Mouse (Mus musculus) myocyte (in vitro differentiated cells): ENCODE measurements around the gene Lrrc59. TPM values are rescaled to one million over a fixed set of nuclear protein-coding genes. Genes with fewer than 3 reads are reported as not detected.

Experiments
- H3K27me3 ChIP-seq: one replicate; pipeline ENCODE4 v1.6.1; 2011; ENCODE audit not compliant: control insufficient read depth, insufficient read depth, insufficient read length
- H3K36me3 ChIP-seq: one replicate; pipeline ENCODE4 v1.6.1; 2011; ENCODE audit not compliant: control insufficient read depth, insufficient read depth
- H3K4me2 ChIP-seq: one replicate; pipeline ENCODE4 v1.6.1; 2011; ENCODE audit warnings: low read depth, control low read depth
- H3K4me3 ChIP-seq: one replicate; pipeline ENCODE4 v1.5.1; 2011; ENCODE audit warnings: mild to moderate bottlenecking, control low read depth, moderate library complexity
- H3K79me2 ChIP-seq: one replicate; pipeline ENCODE4 v1.6.1; 2011; ENCODE audit not compliant: control insufficient read depth, insufficient read depth
- H3ac ChIP-seq: one replicate; pipeline ENCODE4 v1.6.1; 2011; ENCODE audit not compliant: control insufficient read depth, insufficient read length
- CEBPB ChIP-seq: IDR thresholded peaks from 2 replicates; pipeline ENCODE4 v1.6.1; 2011; ENCODE audit warnings: mild to moderate bottlenecking, moderate library complexity; ENCODE audit not compliant: poor library complexity, insufficient read depth, severe bottlenecking
- E2F4 ChIP-seq: IDR thresholded peaks from one replicate; pipeline ENCODE4 v1.6.1; 2011; ENCODE audit warnings: mild to moderate bottlenecking, control low read depth, moderate library complexity; ENCODE audit not compliant: insufficient read depth
- MAX ChIP-seq: IDR thresholded peaks from one replicate; pipeline ENCODE4 v1.6.1; 2011; ENCODE audit warnings: low read depth, mild to moderate bottlenecking, control low read depth
- MYOD1 ChIP-seq, 3 experiments: IDR thresholded peaks; one replicate each; pipeline ENCODE4 v1.6.1; 2011; ENCODE audit warnings: control low read depth in 2 of 3, low read depth in 2 of 3, mild to moderate bottlenecking in 2 of 3, moderate library complexity in 1 of 3; ENCODE audit not compliant: insufficient read length in 2 of 3, control insufficient read depth in 1 of 3
- MYOG ChIP-seq, 3 experiments: IDR thresholded peaks; one replicate each; pipeline ENCODE4 v1.6.1; 2011; ENCODE audit warnings: control low read depth in 2 of 3, low read depth in 2 of 3, mild to moderate bottlenecking in 2 of 3; ENCODE audit not compliant: insufficient read length in 2 of 3, control insufficient read depth in 1 of 3, insufficient read depth in 1 of 3
- POLR2A ChIP-seq: IDR thresholded peaks from one replicate; pipeline ENCODE4 v1.6.1; 2011; ENCODE audit warnings: low read depth, mild to moderate bottlenecking, control low read depth, moderate library complexity; ENCODE audit not compliant: insufficient read length
- POLR2AphosphoS2 ChIP-seq: IDR thresholded peaks from one replicate; pipeline ENCODE4 v1.6.1; 2011; ENCODE audit warnings: low read depth, control low read depth; ENCODE audit not compliant: insufficient read length
- REST ChIP-seq: IDR thresholded peaks from one replicate; pipeline ENCODE4 v1.6.1; 2011; ENCODE audit warnings: mild to moderate bottlenecking, control low read depth, moderate library complexity; ENCODE audit not compliant: insufficient read depth, insufficient read length
- SRF ChIP-seq: IDR thresholded peaks from one replicate; pipeline ENCODE4 v1.6.1; 2011; ENCODE audit warnings: low read depth; ENCODE audit not compliant: control insufficient read depth, insufficient read length
- TCF12 ChIP-seq: IDR thresholded peaks from one replicate; pipeline ENCODE4 v1.6.1; 2011; ENCODE audit warnings: mild to moderate bottlenecking, control low read depth; ENCODE audit not compliant: poor library complexity, insufficient read depth, severe bottlenecking
- TCF3 ChIP-seq: IDR thresholded peaks from one replicate; pipeline ENCODE4 v1.6.1; 2011; ENCODE audit warnings: low read depth, control low read depth; ENCODE audit not compliant: insufficient read length
- USF1 ChIP-seq: IDR thresholded peaks from one replicate; pipeline ENCODE4 v1.6.1; 2011; ENCODE audit warnings: low read depth, mild to moderate bottlenecking, control low read depth, moderate library complexity
- polyA plus RNA-seq: library from polyadenylated mRNA; unstranded; fragments of >200 nt; fragmentation: generic; extraction: Trizol; gene quantifications from one replicate; pipeline ENCODE4 v1.2.1, GENCODE M21; 2012; ENCODE audit warnings: missing spikeins

Lrrc59 gene
- polyA plus RNA-seq, 1 experiment = 208 TPM

GRCm38 (mm10) chr11:94630199-94631011 lies 838 bp downstream of the Lrrc59 start:
- H3K27me3 ChIP-seq = no peaks in the 10 kb centered on the region
- TF ChIP-seq USF1 (peak; percentile 25), CEBPB (0 out of 2 replicates have a peak, but pooled peaks have one; percentile 31), MAX (no peak), MYOG (IDR thresholded peaks at IDR 0.05; ENCODE audit: control insufficient read depth in 1 of 3, insufficient read depth in 1 of 3, insufficient read length in 2 of 3, low read depth in 2 of 3) (no peak), TCF12 (no peak), SRF (no peak)
- H3K4me2 ChIP-seq = peak overlapping the region; percentile 94
- peaks cover 41% of the 10 kb centered on the region for H3K79me2 ChIP-seq
- H3ac ChIP-seq = peak overlapping the region; percentile 84
- peaks cover 31% of the 10 kb centered on the region for H3K36me3 ChIP-seq
- peak overlapping the region; percentile 93 for H3K4me3 ChIP-seq

- Histone ChIP-seq H3K4me3 (peak overlapping the region; percentile 93), H3ac (no peak overlapping the region), H3K4me2 (no peak overlapping the region), H3K36me3 (peaks cover 45% of the 10 kb centered on the region), H3K27me3 (no peaks in the 10 kb centered on the region), H3K79me2 (peaks cover 41% of the 10 kb centered on the region)
- TF ChIP-seq USF1 (no peak), TCF3 (no peak), MAX (no peak), TCF12 (no peak), SRF (no peak), REST (no peak), POLR2AphosphoS2 (no peak), E2F4 (no peak), POLR2A (no peak), MYOD1 (IDR thresholded peaks at IDR 0.05; ENCODE audit: control insufficient read depth in 1 of 3, insufficient read length in 2 of 3, low read depth in 2 of 3) (no peak)
Measured at GRCm38 (mm10) chr11:94631969-94632368, 2.4 kb downstream of the Lrrc59 start.

- H3ac ChIP-seq = no peak overlapping the region
- H3K27me3 ChIP-seq = no peaks in the 10 kb centered on the region
- no peak overlapping the region for H3K4me2 ChIP-seq
- H3K79me2 ChIP-seq = peaks cover 41% of the 10 kb centered on the region
- no peak overlapping the region for H3K4me3 ChIP-seq
- TF ChIP-seq TCF3 (no peak), USF1 (no peak), TCF12 (no peak), MYOG (IDR thresholded peaks at IDR 0.05; ENCODE audit: control insufficient read depth in 1 of 3, insufficient read depth in 1 of 3, insufficient read length in 2 of 3, low read depth in 2 of 3) (no peak), MAX (no peak), MYOD1 (IDR thresholded peaks at IDR 0.05; ENCODE audit: control insufficient read depth in 1 of 3, insufficient read length in 2 of 3, low read depth in 2 of 3) (no peak), SRF (no peak), CEBPB (no peak), POLR2A (no peak), REST (no peak), E2F4 (no peak), POLR2AphosphoS2 (no peak)
- peaks cover 56% of the 10 kb centered on the region for H3K36me3 ChIP-seq
Measured at GRCm38 (mm10) chr11:94632988-94633387, 3.4 kb downstream of the Lrrc59 start.

GRCm38 (mm10) chr11:94634431-94634830 lies 4.9 kb downstream of the Lrrc59 start:
- H3K36me3 ChIP-seq = peaks cover 69% of the 10 kb centered on the region
- no peak overlapping the region for H3ac ChIP-seq
- H3K4me3 ChIP-seq = no peak overlapping the region
- TF ChIP-seq TCF3 = no peak
- no peak for TF ChIP-seq E2F4
- no peak for TF ChIP-seq POLR2AphosphoS2
- TF ChIP-seq SRF = no peak
- no peak for TF ChIP-seq USF1
- TF ChIP-seq MAX = no peak
- TF ChIP-seq POLR2A = no peak
- no peak for TF ChIP-seq TCF12
- no peak for TF ChIP-seq REST
- no peak for TF ChIP-seq CEBPB
- TF ChIP-seq MYOD1 (IDR thresholded peaks at IDR 0.05; ENCODE audit: control insufficient read depth in 1 of 3, insufficient read length in 2 of 3, low read depth in 2 of 3) = no peak
- no peak for TF ChIP-seq MYOG (IDR thresholded peaks at IDR 0.05; ENCODE audit: control insufficient read depth in 1 of 3, insufficient read depth in 1 of 3, insufficient read length in 2 of 3, low read depth in 2 of 3)
- H3K27me3 ChIP-seq = no peaks in the 10 kb centered on the region
- no peak overlapping the region for H3K4me2 ChIP-seq
- H3K79me2 ChIP-seq = peaks cover 41% of the 10 kb centered on the region

GRCm38 (mm10) chr11:94644461-94645219 lies 15.1 kb downstream of the Lrrc59 start:
- TF ChIP-seq SRF = no peak
- no peak for TF ChIP-seq USF1
- no peak for TF ChIP-seq TCF3
- TF ChIP-seq REST = no peak
- TF ChIP-seq TCF12 = no peak
- TF ChIP-seq MYOG (IDR thresholded peaks at IDR 0.05; ENCODE audit: control insufficient read depth in 1 of 3, insufficient read depth in 1 of 3, insufficient read length in 2 of 3, low read depth in 2 of 3) = no peak
- no peak for TF ChIP-seq POLR2A
- TF ChIP-seq POLR2AphosphoS2 = no peak
- Histone ChIP-seq H3K4me3 (no peak overlapping the region), H3K36me3 (peaks cover 23% of the 10 kb centered on the region), H3K27me3 (no peaks in the 10 kb centered on the region), H3ac (no peak overlapping the region), H3K4me2 (no peak overlapping the region), H3K79me2 (no peaks in the 10 kb centered on the region)
